ENCODE assay signal across 28 mouse cellular contexts in genomic region chr11:116968586-116968985, GRCm38 (mm10). TPM values are rescaled to one million over a fixed set of nuclear protein-coding genes. Genes with fewer than 3 reads are reported as not detected.
DNase-seq lines count a peak whose midpoint lies in the region; ATAC-seq lines count a peak whose summit lies in the region.
"Had no signal": no experiment of that assay in that cellular context is flagged by ENCODE, and none has a peak within 500 bp of the region (broad histone marks: within the 10 kb centered on the region; RNA-seq: fewer than 3 reads in every experiment).

No protein-coding gene starts in this region.

- no peaks in the 10 kb centered on the region for H3K27me3 ChIP-seq in hindbrain, embryonic 13.5 days
- H3K27me3 ChIP-seq in hindbrain, embryonic 16.5 days (replicated peaks; ENCODE audit: control insufficient read depth, insufficient read depth, low read length) = no peaks in the 10 kb centered on the region
- H3K27me3 ChIP-seq in neural tube, embryonic 13.5 days = no peaks in the 10 kb centered on the region
- H3K27me3 ChIP-seq: embryonic facial prominence, embryonic 15.5 days; hindbrain, embryonic 12.5 days had no signal

- H3K27ac ChIP-seq in hindbrain, embryonic 13.5 days = peak overlapping the region; percentile 73; the same call in 1 of the 2 replicates
- no peak overlapping the region for H3K27ac ChIP-seq in hindbrain, embryonic 16.5 days (ENCODE audit: low read depth, low read length)
- 0 out of 2 replicates have a peak overlapping the region, but pooled peaks have one; percentile 49 for H3K27ac ChIP-seq in neural tube, embryonic 13.5 days (replicated peaks)
- H3K27ac ChIP-seq: embryonic facial prominence, embryonic 15.5 days; gastrocnemius, adult 2 months; hindbrain, embryonic 12.5 days; hindbrain, postnatal 0 days had no signal

- DNase-seq in neural tube, embryonic 10.5 days (ENCODE audit: extremely low spot score, low spot score) = no peak
- DNase-seq in ZHBTc4 (ENCODE audit: low read depth, low spot score) = peak; percentile 68
- DNase-seq in embryo, embryonic 10 days (ENCODE audit: low spot score) = no peak
- DNase-seq: adrenal gland, adult 2 months; adrenal gland, postnatal 14 days; B cell, adult 2 months; cerebellum, adult 11 months; cerebellum, adult 2 months; cerebellum, adult 9-11 months; cerebellum, postnatal 25 days; embryo, embryonic 11 days; forebrain, postnatal 0 days; gastrocnemius, adult 2 months; gastrocnemius, postnatal 14 days had no signal

- WGBS in hindbrain, embryonic 13.5 days = 88% methylated on average over 9 of the region's 9 CpGs
- WGBS in hindbrain, embryonic 16.5 days = 90% methylated on average over 9 of the region's 9 CpGs
- 85% methylated on average over 9 of the region's 9 CpGs for WGBS in neural tube, embryonic 13.5 days

- no peak overlapping the region for H3K4me3 ChIP-seq in hindbrain, embryonic 13.5 days
- no peak overlapping the region for H3K4me3 ChIP-seq in hindbrain, embryonic 16.5 days (ENCODE audit: low read length)
- H3K4me3 ChIP-seq in neural tube, embryonic 13.5 days = no peak overlapping the region
- H3K4me3 ChIP-seq: embryonic facial prominence, embryonic 15.5 days; gastrocnemius, adult 2 months; hindbrain, embryonic 12.5 days had no signal

- no peaks in the 10 kb centered on the region for H3K9me3 ChIP-seq in hindbrain, embryonic 13.5 days
- H3K9me3 ChIP-seq in hindbrain, embryonic 16.5 days (ENCODE audit: control insufficient read depth, low read length) = no peaks in the 10 kb centered on the region
- H3K9me3 ChIP-seq in neural tube, embryonic 13.5 days = no peaks in the 10 kb centered on the region
- H3K9me3 ChIP-seq: embryonic facial prominence, embryonic 15.5 days; hindbrain, embryonic 12.5 days had no signal

- ATAC-seq in hindbrain, embryonic 13.5 days (ENCODE audit: low FRiP score) = no peak
- ATAC-seq in hindbrain, embryonic 16.5 days = no peak; the same call in 1 of the 2 replicates
- no peak for ATAC-seq in neural tube, embryonic 13.5 days (ENCODE audit: low read depth)
- no peak for ATAC-seq in megakaryocyte-erythroid progenitor cell, adult 5-6 weeks (replicated peaks; ENCODE audit: low FRiP score, low TSS enrichment, poor library complexity, severe bottlenecking)
- ATAC-seq: forebrain, embryonic 14.5 days; forebrain, postnatal 0 days; hindbrain, postnatal 0 days; inflammation-experienced regulatory T-cells, adult 6 months had no signal

- H3K4me1 ChIP-seq in hindbrain, embryonic 13.5 days (replicated peaks) = peaks cover 59% of the 10 kb centered on the region
- H3K4me1 ChIP-seq in hindbrain, embryonic 16.5 days (ENCODE audit: control insufficient read depth, insufficient read depth, low read depth, low read length) = no peaks in the 10 kb centered on the region; the same call in 1 of the 2 replicates
- peaks cover 68% of the 10 kb centered on the region for H3K4me1 ChIP-seq in neural tube, embryonic 13.5 days (replicated peaks)

- no peak overlapping the region for H3K4me2 ChIP-seq in hindbrain, embryonic 13.5 days
- H3K4me2 ChIP-seq in hindbrain, embryonic 16.5 days (ENCODE audit: low read length) = no peak overlapping the region
- H3K4me2 ChIP-seq in neural tube, embryonic 13.5 days = no peak overlapping the region
- H3K4me2 ChIP-seq: embryonic facial prominence, embryonic 15.5 days; heart, embryonic 11.5 days; hindbrain, embryonic 12.5 days had no signal

- peaks cover 56% of the 10 kb centered on the region for H3K36me3 ChIP-seq in hindbrain, embryonic 13.5 days
- H3K36me3 ChIP-seq in hindbrain, embryonic 16.5 days (ENCODE audit: control insufficient read depth, insufficient read depth, low read length) = peaks cover 2% of the 10 kb centered on the region; the same call in 1 of the 2 replicates
- H3K36me3 ChIP-seq in neural tube, embryonic 13.5 days = peaks cover 41% of the 10 kb centered on the region
- H3K36me3 ChIP-seq: embryonic facial prominence, embryonic 15.5 days had no signal

- H3K9ac ChIP-seq in hindbrain, embryonic 13.5 days = no peak overlapping the region
- H3K9ac ChIP-seq in hindbrain, embryonic 16.5 days (ENCODE audit: low read depth, low read length) = no peak overlapping the region
- no peak overlapping the region for H3K9ac ChIP-seq in neural tube, embryonic 13.5 days
- H3K9ac ChIP-seq: embryonic facial prominence, embryonic 15.5 days; forebrain, postnatal 0 days; hindbrain, embryonic 12.5 days had no signal

RNA-seq across cellular contexts. Expression of gene Mgat5b, which starts 49.9 kb away (rescaled TPM):
- 22.8 and 24.5 TPM in 2 replicates for polyA plus RNA-seq in hindbrain, embryonic 13.5 days (2015; fragmentation: Nextera tagmentation; extraction: Ambion mirVana)
- 19.4 and 27.5 TPM in 2 replicates for polyA plus RNA-seq in hindbrain, embryonic 16.5 days (2015; fragmentation: Nextera tagmentation; extraction: Ambion mirVana)
- 28.4 and 28.5 TPM in 2 replicates for polyA plus RNA-seq in neural tube, embryonic 13.5 days (2015; fragmentation: Nextera tagmentation; extraction: Ambion mirVana)
- not detected in 2 replicates for total RNA-seq in megakaryocyte-erythroid progenitor cell, adult 5-6 weeks (2014; fragmentation: Nextera tagmentation)
- total RNA-seq in megakaryocyte-erythroid progenitor cell, adult 5-6 weeks (2017) = not detected in 2 replicates
- total RNA-seq: CH12.LX; common myeloid progenitor, adult 5-6 weeks; gastrocnemius, adult 2 months; hematopoietic stem cell, adult 5-6 weeks; MEL had no signal
- polyA plus RNA-seq: inflammation-experienced regulatory T-cells, adult 6 months had no signal
